Mouse (Mus musculus): Measurements from ENCODE around the gene Caskin2. TPM values are rescaled to one million over a fixed set of nuclear protein-coding genes. Genes with fewer than 3 reads are reported as not detected.
A peak's percentile ranks its signal among the peaks of the same experiment; 100 is the strongest.
"Not testable (repeated sequence)": the region's sequence is repeated elsewhere in the genome, so short reads cannot be mapped to it uniquely, and the experiment has no call there.

Caskin2 gene
- total and polyA plus RNA-seq, 3 experiments: 6.5 to 10.9 TPM; not detected in 1

DNA sequence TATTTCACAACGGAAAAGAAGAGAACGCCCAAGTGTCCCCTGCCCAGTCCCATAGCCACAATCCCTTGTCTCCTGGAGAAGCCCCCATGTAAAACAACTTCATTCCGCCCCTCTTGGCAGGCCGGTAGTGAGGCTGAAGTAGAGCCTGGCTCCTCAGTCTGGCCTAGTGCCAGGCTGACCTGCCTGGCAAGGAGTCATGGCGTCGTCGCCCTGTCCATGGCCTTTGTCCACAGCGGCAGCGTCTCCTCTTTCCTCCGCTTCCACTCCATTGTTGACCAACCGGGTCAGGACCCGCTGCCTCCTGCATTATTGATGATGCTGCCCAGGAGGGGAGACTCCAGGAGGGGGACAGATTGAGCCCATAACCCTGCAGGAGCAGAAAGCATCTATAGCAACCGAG is 44.5 kb upstream of the Caskin2 start:
- no peak for DNase-seq (ENCODE audit: low read depth, low spot score)
- no peaks in the 10 kb centered on the region for H3K79me2 ChIP-seq (ENCODE audit: control insufficient read depth, insufficient read depth, low read length, poor library complexity)
- TF ChIP-seq TCF12 (IDR thresholded peaks at IDR 0.05; ENCODE audit: low read depth, low read length) (no peak), NELFE (IDR thresholded peaks at IDR 0.05; ENCODE audit: low read depth, low read length) (no peak), MEF2A (IDR thresholded peaks at IDR 0.05; ENCODE audit: extremely low read depth, insufficient replicate concordance, low read depth, low read length, poor library complexity, severe bottlenecking) (no peak), POLR2AphosphoS5 (IDR thresholded peaks at IDR 0.05; ENCODE audit: borderline replicate concordance, low read depth, low read length) (no peak), RCOR1 (IDR thresholded peaks at IDR 0.05; ENCODE audit: low read depth, low read length) (no peak), SMC3 (IDR thresholded peaks at IDR 0.05; ENCODE audit: low read depth, low read length) (no peak), ZKSCAN1 (IDR thresholded peaks at IDR 0.05; ENCODE audit: low read depth, low read length) (no peak), MAZ (IDR thresholded peaks at IDR 0.05; ENCODE audit: low read depth, low read length) (no peak), ELF1 (IDR thresholded peaks at IDR 0.05; ENCODE audit: low read depth, low read length) (no peak), TBP (IDR thresholded peaks at IDR 0.05; ENCODE audit: low read depth, low read length) (no peak), USF1 (IDR thresholded peaks at IDR 0.05; ENCODE audit: low read depth, low read length) (no peak), MYB (IDR thresholded peaks at IDR 0.05; ENCODE audit: low read depth, low read length) (no peak), CHD2 (IDR thresholded peaks at IDR 0.05; ENCODE audit: low read length) (no peak)
- H3K27me3 ChIP-seq (ENCODE audit: control insufficient read depth in 1 of 2, insufficient read depth in 2 of 2, low read length in 2 of 2): no peaks in the 10 kb centered on the region
- no peaks in the 10 kb centered on the region for H3K4me1 ChIP-seq (ENCODE audit: control insufficient read depth in 1 of 2, insufficient read depth in 2 of 2, low read length in 2 of 2)
- no peak overlapping the region for H3K9ac ChIP-seq (ENCODE audit: control insufficient read depth, low read depth, low read length, poor library complexity, severe bottlenecking)
- H3K9me3 ChIP-seq (replicated peaks; ENCODE audit: insufficient read depth, low read length): no peaks in the 10 kb centered on the region
- H3K4me3 ChIP-seq (ENCODE audit: control insufficient read depth in 1 of 2, insufficient read depth in 1 of 2, low read depth in 2 of 2, low read length in 2 of 2): no peak overlapping the region
- no peak overlapping the region for H3K27ac ChIP-seq (ENCODE audit: control insufficient read depth, low read depth, low read length)
- no peaks in the 10 kb centered on the region for H3K36me3 ChIP-seq (ENCODE audit: control insufficient read depth in 1 of 2, insufficient read depth in 2 of 2, low read length in 2 of 2)

DNA sequence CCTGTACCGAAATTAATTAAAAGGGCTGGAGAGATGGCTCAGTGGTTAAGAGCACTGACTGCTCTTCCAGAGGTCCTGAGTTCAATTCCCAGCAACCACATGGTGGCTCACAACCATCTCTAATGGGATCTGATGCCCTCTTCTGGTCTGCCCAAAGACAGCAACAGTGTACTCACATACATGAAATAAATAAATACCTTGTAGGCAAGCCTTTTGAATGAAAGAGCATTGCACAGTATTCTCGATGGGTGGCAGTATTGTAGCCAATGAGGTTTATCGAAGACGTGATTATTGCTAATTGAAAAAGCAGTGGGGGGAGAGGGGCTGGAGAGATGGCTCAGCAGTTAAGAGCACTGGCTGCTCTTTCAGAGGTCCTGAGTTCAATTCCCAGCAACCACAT is 43.7 kb upstream of the Caskin2 start:
- H3K4me1 ChIP-seq (ENCODE audit: control insufficient read depth in 1 of 2, insufficient read depth in 2 of 2, low read length in 2 of 2); H3K27me3 ChIP-seq (ENCODE audit: control insufficient read depth in 1 of 2, insufficient read depth in 2 of 2, low read length in 2 of 2); H3K4me3 ChIP-seq (ENCODE audit: control insufficient read depth in 1 of 2, insufficient read depth in 1 of 2, low read depth in 2 of 2, low read length in 2 of 2); H3K9ac ChIP-seq (ENCODE audit: control insufficient read depth, low read depth, low read length, poor library complexity, severe bottlenecking); H3K9me3 ChIP-seq (replicated peaks; ENCODE audit: insufficient read depth, low read length); H3K27ac ChIP-seq (ENCODE audit: control insufficient read depth, low read depth, low read length); H3K36me3 ChIP-seq (ENCODE audit: control insufficient read depth in 1 of 2, insufficient read depth in 2 of 2, low read length in 2 of 2); H3K79me2 ChIP-seq (ENCODE audit: control insufficient read depth, insufficient read depth, low read length, poor library complexity); DNase-seq (ENCODE audit: low read depth, low spot score): not testable (repeated sequence)
- TF ChIP-seq CTCF (IDR thresholded peaks at IDR 0.05 in 2 of 3, conservative IDR thresholded peaks at IDR 0.05 in 1 of 3; ENCODE audit: control insufficient read depth in 1 of 3, insufficient read depth in 1 of 3, low read depth in 2 of 3, low read length in 3 of 3, poor library complexity in 1 of 3, severe bottlenecking in 1 of 3) (peak in 1 of 3 experiments; percentile 29; a peak in 2 of 6 replicates), SMC3 (IDR thresholded peaks at IDR 0.05; ENCODE audit: low read depth, low read length) (peak; percentile 21; the same call in 1 of the 2 replicates)

DNA sequence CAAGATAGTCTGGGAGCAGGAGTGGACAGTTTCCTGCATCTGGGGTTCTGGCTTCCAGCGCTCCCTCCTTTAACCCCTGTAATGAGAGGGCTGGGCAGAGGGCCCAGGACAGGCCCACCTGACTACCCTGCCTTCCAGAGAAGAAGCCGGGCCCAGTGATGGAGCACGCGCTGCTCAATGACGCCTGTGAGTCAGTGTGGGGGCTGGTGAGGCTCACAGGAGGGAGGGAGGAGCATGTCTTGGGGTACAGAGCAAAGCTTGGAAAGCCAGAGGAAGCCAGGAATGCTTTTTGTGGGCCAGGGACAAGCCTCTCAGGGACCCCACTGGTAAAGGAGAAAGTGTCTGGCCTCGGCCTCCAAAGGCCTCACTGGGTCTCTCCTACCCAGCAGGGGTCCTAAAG is 41.2 kb upstream of the Caskin2 start:
- H3K9ac ChIP-seq (ENCODE audit: control insufficient read depth, low read depth, low read length, poor library complexity, severe bottlenecking): no peak overlapping the region
- H3K4me1 ChIP-seq (ENCODE audit: control insufficient read depth in 1 of 2, insufficient read depth in 2 of 2, low read length in 2 of 2): no peaks in the 10 kb centered on the region
- H3K36me3 ChIP-seq (ENCODE audit: control insufficient read depth in 1 of 2, insufficient read depth in 2 of 2, low read length in 2 of 2): peaks cover 0 to 3% of the 10 kb centered on the region in 2 experiments; a peak in 2 of 4 replicates
- no peaks in the 10 kb centered on the region for H3K27me3 ChIP-seq (ENCODE audit: control insufficient read depth in 1 of 2, insufficient read depth in 2 of 2, low read length in 2 of 2)
- TF ChIP-seq CTCF (IDR thresholded peaks at IDR 0.05 in 2 of 3, conservative IDR thresholded peaks at IDR 0.05 in 1 of 3; ENCODE audit: control insufficient read depth in 1 of 3, insufficient read depth in 1 of 3, low read depth in 2 of 3, low read length in 3 of 3, poor library complexity in 1 of 3, severe bottlenecking in 1 of 3) (no peak), EP300 (IDR thresholded peaks at IDR 0.05; ENCODE audit: low read depth in 1 of 2, low read length in 2 of 2) (no peak), ELF1 (IDR thresholded peaks at IDR 0.05; ENCODE audit: low read depth, low read length) (no peak), USF1 (IDR thresholded peaks at IDR 0.05; ENCODE audit: low read depth, low read length) (no peak), TAL1 (IDR thresholded peaks at IDR 0.05; ENCODE audit: low read length) (no peak), ETS1 (IDR thresholded peaks at IDR 0.05; ENCODE audit: low read depth, low read length) (no peak), GATA1 (IDR thresholded peaks at IDR 0.05; ENCODE audit: low read depth, low read length) (no peak), CHD1 (IDR thresholded peaks at IDR 0.05; ENCODE audit: low read depth, low read length) (no peak), UBTF (IDR thresholded peaks at IDR 0.05; ENCODE audit: borderline replicate concordance, insufficient read depth, low read depth, low read length) (no peak), RAD21 (IDR thresholded peaks at IDR 0.05; ENCODE audit: low read depth, low read length) (no peak), RCOR1 (IDR thresholded peaks at IDR 0.05; ENCODE audit: low read depth, low read length) (no peak), ZC3H11A (IDR thresholded peaks at IDR 0.05; ENCODE audit: low read depth, low read length) (no peak), JUND (IDR thresholded peaks at IDR 0.05; ENCODE audit: low read depth, low read length) (no peak), KAT2A (conservative IDR thresholded peaks at IDR 0.05; ENCODE audit: low read depth, low read length) (no peak)
- no peak overlapping the region for H3K4me3 ChIP-seq (ENCODE audit: control insufficient read depth in 1 of 2, insufficient read depth in 1 of 2, low read depth in 2 of 2, low read length in 2 of 2)
- no peak overlapping the region for H3K27ac ChIP-seq (ENCODE audit: control insufficient read depth, low read depth, low read length)
- H3K79me2 ChIP-seq (ENCODE audit: control insufficient read depth, insufficient read depth, low read length, poor library complexity): no peaks in the 10 kb centered on the region
- H3K9me3 ChIP-seq (replicated peaks; ENCODE audit: insufficient read depth, low read length): no peaks in the 10 kb centered on the region
- no peak for DNase-seq (ENCODE audit: low read depth, low spot score)

All from MEL (cell line).